Mouse (Mus musculus) 3134 (cell line): ENCODE data around the gene Dcaf12l2.

Experiments used
- DNase-seq: peaks from one replicate; pipeline ENCODE4 v3.0.0-alpha.2; 2011; ENCODE audit warnings: low spot score; ENCODE audit not compliant: insufficient read length; ENCODE audit errors: extremely low read depth

Dcaf12l2 gene

GRCm38 (mm10) chrX:44367646-44368521, at the start of gene Dcaf12l2:
TSS of gene Dcaf12l2 (minus strand) at chrX:44368342.
- DNase-seq, result no peak

DNA sequence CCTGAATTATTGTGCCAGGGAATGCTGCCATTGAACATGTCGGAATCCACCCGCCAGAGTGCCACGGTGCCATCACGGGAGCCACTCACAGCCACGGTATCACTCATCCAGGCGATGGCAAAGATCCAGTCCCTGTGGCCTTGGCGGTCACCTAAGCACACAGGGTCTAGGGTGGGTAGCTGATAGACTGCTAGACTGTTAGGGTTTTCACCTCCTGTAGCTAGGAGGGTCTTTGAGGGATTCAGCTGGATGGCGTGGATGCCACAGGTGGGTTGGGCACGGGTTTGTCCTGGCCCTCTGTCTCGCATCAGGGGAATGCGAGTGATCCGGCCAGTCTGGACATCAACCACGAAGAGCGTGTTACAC, 879 bp downstream of the Dcaf12l2 start:
- no peak for DNase-seq
